Mouse (Mus musculus) inflammation-experienced regulatory T-cells, adult 6 months (primary cell): ENCODE measurements around the gene Mitf. TPM values are rescaled to one million over a fixed set of nuclear protein-coding genes. Genes with fewer than 3 reads are reported as not detected.

Experiments used
- ATAC-seq: one replicate; pipeline ENCODE4 v1.8.0; 2017
- polyA plus RNA-seq, 3 experiments: library from polyadenylated mRNA; unstranded; fragments of 100-300 nt; shearing (Covaris generic); gene quantifications; one replicate each; pipeline ENCODE4 v1.2.1; 2017

Gene Mitf
- polyA plus RNA-seq, 3 experiments from 2014 or later: 0.11 to 0.56 (median 0.36) TPM

GRCm38 (mm10) chr6:98048671-98049438 is 242.0 kb downstream of the Mitf start:
- no peak for ATAC-seq

GRCm38 (mm10) chr6:98049551-98049950 is 242.7 kb downstream of the Mitf start:
- ATAC-seq: no peak

- ATAC-seq: no peak
These were observed 255.0 kb downstream of the Mitf start for GRCm38 (mm10) chr6:98061878-98062277.

- ATAC-seq: no peak
These were observed 258.1 kb downstream of the Mitf start for GRCm38 (mm10) chr6:98064926-98065325.

- no peak for ATAC-seq
These were observed 259.6 kb downstream of the Mitf start for GRCm38 (mm10) chr6:98066420-98066819.

Other genes starting within 250 kb of the Mitf start
- gene Frmd4b, start 189.5 kb upstream of the Mitf start, polyA plus RNA-seq: 10 to 100 TPM; 10.9 to 16.5 (median 12.1) TPM